Mouse (Mus musculus): ENCODE measurements around the gene Lenep.
"Not testable (repeated sequence)": the region's sequence is repeated elsewhere in the genome, so short reads cannot be mapped to it uniquely, and the experiment has no call there.

Lenep gene

GRCm38 (mm10) chr3:89402693-89403092 lies at the start of gene Lenep:
Gene Lenep (minus strand): TSS chr3:89402793.
- no peak for DNase-seq (ENCODE audit: low spot score)

- no peak for DNase-seq (ENCODE audit: low spot score)
Measured at GRCm38 (mm10) chr3:89451916-89452315, 49.3 kb upstream of the Lenep start.

- peak; percentile 75 for DNase-seq (ENCODE audit: low spot score)
Measured at GRCm38 (mm10) chr3:89449541-89449940, 46.9 kb upstream of the Lenep start.

GRCm38 (mm10) chr3:89448720-89449537 lies 46.3 kb upstream of the Lenep start:
- peak; percentile 73 for DNase-seq (ENCODE audit: low spot score)

GRCm38 (mm10) chr3:89440691-89441090 lies 38.1 kb upstream of the Lenep start:
- DNase-seq (ENCODE audit: low spot score), result no peak

GRCm38 (mm10) chr3:89437269-89437668 lies 34.7 kb upstream of the Lenep start:
- no peak for DNase-seq (ENCODE audit: low spot score)

- peak; percentile 56 for DNase-seq (ENCODE audit: low spot score)
Measured at GRCm38 (mm10) chr3:89436176-89437113, 33.9 kb upstream of the Lenep start, which contains the start of gene Pbxip1. Gene Pbxip1 (plus strand): TSS chr3:89436706.

GRCm38 (mm10) chr3:89435041-89435440 lies 32.4 kb upstream of the Lenep start:
- DNase-seq (ENCODE audit: low spot score), result no peak

GRCm38 (mm10) chr3:89434532-89434931 lies 31.9 kb upstream of the Lenep start:
- DNase-seq (ENCODE audit: low spot score), result no peak

GRCm38 (mm10) chr3:89432606-89433005 lies 30.0 kb upstream of the Lenep start:
- no peak for DNase-seq (ENCODE audit: low spot score)

GRCm38 (mm10) chr3:89430171-89431159 lies 27.9 kb upstream of the Lenep start, which contains the start of gene Pygo2:
Gene Pygo2 (plus strand): TSS chr3:89430214.
- DNase-seq (ENCODE audit: low spot score), result peak; percentile 97

GRCm38 (mm10) chr3:89429021-89429420 lies 26.4 kb upstream of the Lenep start:
- DNase-seq (ENCODE audit: low spot score), result not testable (repeated sequence)

GRCm38 (mm10) chr3:89425876-89426275 lies 23.3 kb upstream of the Lenep start:
- no peak for DNase-seq (ENCODE audit: low spot score)

GRCm38 (mm10) chr3:89425141-89425525 lies 22.5 kb upstream of the Lenep start:
- no peak for DNase-seq (ENCODE audit: low spot score)

- DNase-seq (ENCODE audit: low spot score), result no peak
Measured at GRCm38 (mm10) chr3:89424416-89425140, 22.0 kb upstream of the Lenep start.

GRCm38 (mm10) chr3:89422556-89423205 lies 20.1 kb upstream of the Lenep start:
- DNase-seq (ENCODE audit: low spot score), result no peak

GRCm38 (mm10) chr3:89421810-89422473 lies 19.3 kb upstream of the Lenep start:
- DNase-seq (ENCODE audit: low spot score), result peak; percentile 29

GRCm38 (mm10) chr3:89421002-89421774 lies 18.6 kb upstream of the Lenep start:
- DNase-seq (ENCODE audit: low spot score), result peak; percentile 71

GRCm38 (mm10) chr3:89420421-89420820 lies 17.8 kb upstream of the Lenep start:
- DNase-seq (ENCODE audit: low spot score), result no peak
